Mouse (Mus musculus) limb, embryonic 11.5 days (tissue): ENCODE data around the gene Swsap1. TPM values are rescaled to one million over a fixed set of nuclear protein-coding genes. Genes with fewer than 3 reads are reported as not detected.

Experiments
- ATAC-seq: fragments of 200-750 bp; cut with Nextera tagmentation; 2 replicates; pipeline ENCODE4 v1.8.0; 2017; ENCODE audit warnings: low read depth; ENCODE audit not compliant: insufficient number of reproducible peaks, low FRiP score, low TSS enrichment
- DNase-seq: peaks from one replicate; pipeline ENCODE4 v3.0.0-alpha.2; 2015; ENCODE audit warnings: low spot score
- H3K27ac ChIP-seq: fragments of 300-500 bp; sonication (generic); replicated peaks from 2 replicates; pipeline ENCODE4 v1.5.1; 2014; ENCODE audit warnings: low read depth, mild to moderate bottlenecking, low read length
- H3K27me3 ChIP-seq: fragments of 300-500 bp; sonication (generic); 2 replicates; pipeline ENCODE4 v1.6.1; 2014; ENCODE audit warnings: mild to moderate bottlenecking, low read length, mixed read lengths; ENCODE audit not compliant: control insufficient read depth, insufficient read depth
- H3K36me3 ChIP-seq: fragments of 300-500 bp; sonication (generic); 2 replicates; pipeline ENCODE4 v1.6.1; 2014; ENCODE audit warnings: mild to moderate bottlenecking, low read length, moderate library complexity, mixed read lengths; ENCODE audit not compliant: control insufficient read depth, insufficient read depth
- H3K4me1 ChIP-seq: fragments of 300-500 bp; sonication (generic); 2 replicates; pipeline ENCODE4 v1.6.1; 2014; ENCODE audit warnings: low read length, mixed read lengths; ENCODE audit not compliant: control insufficient read depth, insufficient read depth
- H3K4me2 ChIP-seq: fragments of 300-500 bp; sonication (generic); 2 replicates; pipeline ENCODE4 v1.6.1; 2014; ENCODE audit warnings: low read depth, mild to moderate bottlenecking, moderate library complexity; ENCODE audit not compliant: severe bottlenecking
- H3K4me3 ChIP-seq: fragments of 300-500 bp; sonication (generic); 2 replicates; pipeline ENCODE4 v1.5.1; 2014; ENCODE audit warnings: low read depth, low read length
- H3K9ac ChIP-seq: fragments of 300-500 bp; sonication (generic); 2 replicates; pipeline ENCODE4 v1.6.1; 2014; ENCODE audit warnings: mild to moderate bottlenecking, low read length
- H3K9me3 ChIP-seq: fragments of 300-500 bp; sonication (generic); 2 replicates; pipeline ENCODE4 v1.6.1; 2016; ENCODE audit warnings: low read length; ENCODE audit not compliant: control insufficient read depth
- WGBS: fragments of 180-500 bp; shearing (Covaris S2); extraction: QIAGEN DNeasy Blood & Tissue Kit; methylation state at CpG from one replicate; pipeline ENCODE4 v1.1.7; 2014; 5-methylcytosine and 5-hydroxymethylcytosine counted together
- polyA plus RNA-seq: library from polyadenylated mRNA; unstranded; fragments of >200 nt; fragmentation: Nextera tagmentation; extraction: Ambion mirVana; gene quantifications from 2 replicates; pipeline ENCODE4 v1.2.1, GENCODE M21; 2014

Swsap1 gene
- polyA plus RNA-seq, 1 experiment from 2014 or later = 17.4 TPM

DNA sequence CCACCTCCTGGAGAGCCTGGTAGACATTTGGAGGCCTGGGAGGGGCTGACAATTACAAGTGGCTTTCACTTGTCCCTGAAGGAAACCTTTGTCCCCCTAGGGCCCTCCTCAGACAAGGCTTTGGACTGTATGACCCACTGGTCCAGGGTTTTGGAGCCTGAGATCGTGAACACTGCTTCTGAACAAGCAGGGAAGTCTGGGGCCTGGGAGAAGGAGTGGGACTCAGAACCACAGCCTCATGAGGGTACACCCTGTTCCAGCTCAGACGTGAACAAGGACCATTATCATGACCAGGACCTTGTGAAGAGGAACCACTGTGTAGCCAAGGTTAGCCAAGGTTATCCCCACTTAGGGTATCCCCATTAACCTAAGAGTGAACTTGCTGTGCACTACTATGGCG lies 26.3 kb upstream of the Swsap1 start:
- 78% methylated on average over 3 of the region's 3 CpGs for WGBS
- no peak overlapping the region for H3K9ac ChIP-seq
- H3K4me1 ChIP-seq = 0 out of 2 replicates have a peak, but pooled peaks cover 8% of the 10 kb centered on the region
- H3K27me3 ChIP-seq = no peaks in the 10 kb centered on the region
- no peaks in the 10 kb centered on the region for H3K9me3 ChIP-seq
- no peak overlapping the region for H3K27ac ChIP-seq
- peaks cover 3% of the 10 kb centered on the region; the same call in 1 of the 2 replicates for H3K36me3 ChIP-seq
- H3K4me2 ChIP-seq = no peak overlapping the region
- no peak overlapping the region for H3K4me3 ChIP-seq
- DNase-seq = no peak
- ATAC-seq = no peak

DNA sequence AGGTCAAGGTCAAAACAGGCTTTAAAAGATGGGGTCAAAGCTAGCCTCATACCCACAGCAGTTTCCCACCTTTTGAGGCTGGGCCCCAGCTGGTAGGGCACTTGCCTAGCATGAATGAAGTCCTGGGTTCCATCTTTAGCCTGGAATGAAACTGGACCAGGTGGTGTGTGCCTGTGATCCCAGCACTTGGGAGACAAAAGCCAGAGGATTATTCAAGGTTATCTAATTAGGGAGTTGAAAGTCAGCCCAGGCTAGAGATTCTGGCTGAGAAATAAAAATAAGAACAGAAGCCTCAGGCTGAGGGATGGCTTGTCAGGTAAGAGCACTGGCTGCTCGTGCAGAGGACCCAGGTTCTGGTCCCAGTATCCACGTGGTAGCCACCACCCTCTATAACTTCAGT lies 23.5 kb upstream of the Swsap1 start:
- 69% methylated on average over 2 of the region's 2 CpGs for WGBS
- no peak for DNase-seq
- no peak overlapping the region for H3K9ac ChIP-seq
- no peak overlapping the region for H3K4me2 ChIP-seq
- H3K4me1 ChIP-seq = no peaks in the 10 kb centered on the region
- H3K4me3 ChIP-seq = no peak overlapping the region
- no peak for ATAC-seq
- H3K36me3 ChIP-seq = no peaks in the 10 kb centered on the region
- H3K9me3 ChIP-seq = no peaks in the 10 kb centered on the region
- H3K27ac ChIP-seq = no peak overlapping the region
- no peaks in the 10 kb centered on the region for H3K27me3 ChIP-seq

DNA sequence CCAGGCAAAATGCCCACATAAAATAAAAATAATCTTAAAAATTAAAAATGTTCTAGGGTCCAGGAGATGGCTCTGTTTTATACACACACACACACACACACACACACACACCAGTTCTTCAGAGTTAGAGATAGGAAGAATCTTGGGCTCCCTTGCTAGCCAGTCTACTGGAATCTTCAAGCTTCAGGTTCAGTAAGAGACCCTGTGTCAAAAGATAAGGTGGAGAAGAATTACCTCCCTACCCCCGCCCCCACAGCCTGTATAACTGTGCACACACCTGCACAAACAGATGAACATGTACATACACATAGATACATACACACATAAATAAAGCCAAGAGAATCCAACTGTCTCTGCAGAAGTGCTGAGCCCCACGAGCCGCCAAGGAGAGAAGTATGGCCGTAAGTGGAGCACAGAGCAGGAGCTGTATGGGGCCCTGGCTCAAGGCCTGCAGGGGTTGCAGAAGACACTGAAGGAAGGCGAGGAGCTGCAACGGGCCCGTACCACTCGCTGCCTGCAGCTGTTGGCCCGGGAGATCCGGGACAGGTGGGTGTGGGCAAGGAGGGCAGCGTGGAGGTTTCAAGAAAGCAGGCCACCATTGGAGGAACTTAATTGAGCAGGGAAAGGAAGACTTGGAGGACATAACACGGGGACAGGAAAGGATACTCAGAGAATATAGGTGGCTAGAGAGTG lies 23.0 kb upstream of the Swsap1 start:
- no peak for ATAC-seq
- Histone ChIP-seq H3K4me1 (no peaks in the 10 kb centered on the region), H3K36me3 (no peaks in the 10 kb centered on the region), H3K9me3 (no peaks in the 10 kb centered on the region), H3K4me2 (no peak overlapping the region), H3K9ac (no peak overlapping the region), H3K27ac (no peak overlapping the region), H3K4me3 (no peak overlapping the region), H3K27me3 (no peaks in the 10 kb centered on the region)
- 57% methylated on average over 12 of the region's 12 CpGs for WGBS
- no peak for DNase-seq

DNA sequence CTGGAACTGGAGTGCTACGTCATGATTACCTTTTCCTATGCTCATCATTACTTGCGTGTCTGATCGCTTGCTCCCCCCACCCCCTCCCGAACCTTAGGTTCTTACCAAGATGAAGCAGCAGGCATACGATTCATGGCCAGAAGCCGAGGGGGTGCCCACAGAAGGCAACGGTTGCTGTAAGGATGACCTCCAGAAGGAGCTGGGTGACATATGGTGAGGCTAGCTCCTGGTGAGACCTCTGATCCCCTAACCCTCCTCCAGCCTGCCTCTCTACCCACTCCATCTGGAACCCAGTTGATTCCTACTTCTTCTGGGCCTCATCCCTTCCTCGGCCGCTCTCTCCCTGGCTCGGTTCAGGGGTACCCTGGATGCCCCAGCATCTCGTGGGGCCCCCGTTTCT lies 21.5 kb upstream of the Swsap1 start:
- H3K27me3 ChIP-seq = no peaks in the 10 kb centered on the region
- no peaks in the 10 kb centered on the region for H3K4me1 ChIP-seq
- H3K4me3 ChIP-seq = no peak overlapping the region
- WGBS = 88% methylated on average over 12 of the region's 12 CpGs
- no peak overlapping the region for H3K27ac ChIP-seq
- no peak overlapping the region for H3K4me2 ChIP-seq
- DNase-seq = no peak
- no peaks in the 10 kb centered on the region for H3K36me3 ChIP-seq
- H3K9me3 ChIP-seq = no peaks in the 10 kb centered on the region
- H3K9ac ChIP-seq = no peak overlapping the region
- no peak for ATAC-seq

DNA sequence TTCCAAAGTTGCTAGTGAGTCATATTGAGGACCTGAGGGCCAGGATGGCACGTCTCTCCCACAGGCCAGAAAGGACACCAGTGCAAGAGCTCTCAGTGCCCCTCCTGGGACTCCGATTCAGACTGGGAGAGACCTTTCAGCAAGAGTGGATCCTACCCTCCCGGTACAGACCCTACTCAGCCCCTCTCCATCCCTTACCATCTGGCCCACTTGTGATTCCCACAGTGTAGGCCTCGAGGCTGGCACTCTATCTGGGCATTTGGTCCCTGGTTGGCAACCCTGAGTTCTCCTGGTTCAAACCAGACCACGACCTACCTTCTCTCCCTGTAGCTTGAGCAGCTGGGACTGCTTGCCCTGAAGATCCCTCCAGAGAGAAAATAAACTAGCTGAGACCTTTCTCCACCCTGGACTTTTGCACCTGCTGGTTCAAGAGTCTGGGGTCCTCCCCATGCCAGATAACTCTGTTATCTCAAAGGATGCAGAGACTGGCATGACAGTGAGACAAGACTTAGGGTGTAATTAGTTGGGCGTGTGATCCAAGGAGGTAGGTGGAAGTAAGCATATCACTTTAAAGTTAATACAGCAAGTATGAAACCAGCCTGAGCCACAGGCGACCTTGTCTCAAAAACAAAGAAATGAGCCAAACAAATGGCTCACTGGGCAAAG lies 20.0 kb upstream of the Swsap1 start:
- Histone ChIP-seq H3K36me3 (no peaks in the 10 kb centered on the region), H3K27me3 (no peaks in the 10 kb centered on the region), H3K9ac (no peak overlapping the region), H3K4me2 (no peak overlapping the region), H3K4me3 (no peak overlapping the region), H3K9me3 (no peaks in the 10 kb centered on the region), H3K4me1 (no peaks in the 10 kb centered on the region), H3K27ac (no peak overlapping the region)
- WGBS = 87% methylated on average over 7 of the region's 7 CpGs
- ATAC-seq = no peak
- DNase-seq = no peak

DNA sequence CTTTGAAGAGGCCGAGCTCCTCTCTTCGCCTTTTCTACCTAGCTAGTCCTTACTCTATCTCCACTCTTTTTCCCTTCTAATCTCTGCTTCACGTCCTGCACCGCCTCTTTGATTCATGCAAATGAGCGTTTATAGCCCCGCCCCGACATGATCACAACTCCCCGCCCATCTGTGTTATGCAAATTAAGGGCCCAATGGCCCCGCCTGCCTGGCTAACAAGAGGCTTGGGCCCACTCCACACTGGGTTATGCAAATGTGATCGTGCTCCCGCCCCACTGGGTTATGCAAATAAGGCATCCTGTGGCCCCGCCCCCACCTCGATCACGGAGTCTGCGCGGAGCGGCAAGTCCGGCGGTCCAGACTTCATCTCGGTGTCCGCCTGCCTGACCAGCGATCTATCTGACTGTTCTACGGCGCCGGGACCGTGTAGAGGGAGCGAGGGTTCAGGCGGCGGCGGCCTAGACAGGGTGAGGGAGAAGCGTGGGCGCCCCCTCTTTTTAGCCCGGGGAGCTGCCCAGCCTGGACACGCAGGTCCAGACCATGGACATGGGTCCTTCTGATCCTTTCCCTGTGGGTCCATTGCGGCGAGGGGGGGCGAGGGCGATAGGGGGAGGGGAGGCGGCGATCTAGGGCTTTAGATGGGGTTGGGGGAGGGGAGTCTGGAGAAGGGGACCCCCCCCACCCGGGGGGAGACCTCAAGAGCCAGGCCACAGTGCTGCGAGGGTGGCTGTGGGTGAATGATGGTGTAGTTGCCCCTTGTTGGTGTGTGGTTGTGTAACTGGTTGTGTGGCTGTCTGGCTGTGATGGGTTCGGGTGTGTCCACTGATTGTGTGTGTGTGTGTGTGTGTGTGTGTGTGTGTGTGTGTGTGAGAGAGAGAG lies 18.6 kb upstream of the Swsap1 start, which contains the start of gene Plppr2:
Plppr2 (plus strand) TSS at position 342 of the 879 bp plus-strand sequence.
- peak within 1 kb of the TSS; percentile 36 for H3K4me3 ChIP-seq
- 3% methylated on average over 40 of the region's 43 CpGs for WGBS
- ATAC-seq = peak; percentile 93
- no peaks in the 10 kb centered on the region for H3K36me3 ChIP-seq
- H3K27me3 ChIP-seq = no peaks in the 10 kb centered on the region
- H3K4me2 ChIP-seq = peak within 1 kb of the TSS; percentile 41
- H3K9me3 ChIP-seq = no peaks in the 10 kb centered on the region
- DNase-seq = peak; percentile 97
- no peaks in the 10 kb centered on the region for H3K4me1 ChIP-seq
- H3K27ac ChIP-seq = no peak within 1 kb of the TSS
- H3K9ac ChIP-seq = 0 out of 2 replicates have a peak within 1 kb of the TSS, but pooled peaks have one; percentile 30

DNA sequence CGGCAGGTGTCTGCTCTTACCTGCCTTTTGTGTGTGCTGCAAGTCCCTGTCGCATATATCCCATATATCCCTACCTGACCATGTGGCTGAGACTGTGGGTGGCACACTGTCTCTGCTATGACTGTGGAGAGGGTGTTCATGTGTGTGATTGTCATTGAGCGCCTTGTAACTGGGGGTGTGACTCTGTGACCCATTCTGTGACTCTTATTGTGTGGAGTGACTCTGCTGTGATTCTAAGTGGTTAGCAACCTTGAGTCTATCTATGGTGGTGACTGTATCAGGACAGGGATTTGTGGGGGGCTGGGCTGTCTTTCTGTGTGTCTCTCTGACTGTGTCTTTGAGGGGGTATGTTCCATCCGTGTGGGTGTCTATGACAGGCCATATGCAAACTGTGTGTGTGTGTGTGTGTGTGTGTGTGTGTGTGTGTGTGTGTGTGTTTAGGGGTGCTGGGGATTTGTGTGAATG lies 17.8 kb upstream of the Swsap1 start:
- Histone ChIP-seq H3K9me3 (no peaks in the 10 kb centered on the region), H3K4me1 (no peaks in the 10 kb centered on the region), H3K27ac (no peak overlapping the region), H3K9ac (0 out of 2 replicates have a peak overlapping the region, but pooled peaks have one; percentile 30), H3K4me3 (no peak overlapping the region), H3K4me2 (0 out of 2 replicates have a peak overlapping the region, but pooled peaks have one; percentile 10), H3K36me3 (no peaks in the 10 kb centered on the region), H3K27me3 (no peaks in the 10 kb centered on the region)
- no peak for DNase-seq
- no peak for ATAC-seq
- 89% methylated on average over 4 of the region's 4 CpGs for WGBS

DNA sequence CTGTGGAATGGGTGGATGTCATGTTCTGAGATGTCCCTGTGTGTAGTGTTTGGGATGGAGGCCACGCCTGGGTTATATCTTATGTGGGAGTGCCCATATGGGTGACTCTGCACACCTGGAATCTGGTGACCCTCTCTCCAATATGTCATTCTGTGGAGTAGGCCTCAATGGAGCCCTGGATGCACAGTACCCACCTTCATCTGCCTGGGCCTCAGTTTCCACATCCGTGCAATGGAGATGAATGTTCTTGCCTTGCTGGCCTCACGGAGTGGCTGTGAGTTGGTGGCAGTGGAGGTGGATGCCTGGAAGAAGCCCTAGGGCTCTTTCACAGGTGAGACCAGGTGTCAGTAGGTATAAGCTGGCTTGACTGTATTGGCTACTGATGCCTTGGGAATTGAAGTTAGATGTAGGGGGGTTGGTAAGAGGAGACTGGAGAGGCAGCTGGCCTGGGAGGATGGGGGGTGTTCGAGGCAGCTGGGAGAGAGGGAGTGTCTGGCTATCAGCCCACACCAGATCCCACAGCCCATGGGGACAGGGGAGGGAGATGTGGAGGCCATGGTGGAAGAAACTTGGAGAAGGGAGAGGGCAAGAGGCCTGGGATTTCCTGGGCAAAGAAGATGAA lies 17.2 kb upstream of the Swsap1 start:
- Histone ChIP-seq H3K27ac (no peak overlapping the region), H3K4me3 (no peak overlapping the region), H3K4me2 (no peak overlapping the region), H3K9me3 (no peaks in the 10 kb centered on the region), H3K36me3 (no peaks in the 10 kb centered on the region), H3K9ac (no peak overlapping the region), H3K27me3 (no peaks in the 10 kb centered on the region), H3K4me1 (no peaks in the 10 kb centered on the region)
- ATAC-seq = no peak
- no peak for DNase-seq
- WGBS = 80% methylated on average over 4 of the region's 4 CpGs
